7 mouse cellular contexts compared by ENCODE assay signal in the genomic region with DNA sequence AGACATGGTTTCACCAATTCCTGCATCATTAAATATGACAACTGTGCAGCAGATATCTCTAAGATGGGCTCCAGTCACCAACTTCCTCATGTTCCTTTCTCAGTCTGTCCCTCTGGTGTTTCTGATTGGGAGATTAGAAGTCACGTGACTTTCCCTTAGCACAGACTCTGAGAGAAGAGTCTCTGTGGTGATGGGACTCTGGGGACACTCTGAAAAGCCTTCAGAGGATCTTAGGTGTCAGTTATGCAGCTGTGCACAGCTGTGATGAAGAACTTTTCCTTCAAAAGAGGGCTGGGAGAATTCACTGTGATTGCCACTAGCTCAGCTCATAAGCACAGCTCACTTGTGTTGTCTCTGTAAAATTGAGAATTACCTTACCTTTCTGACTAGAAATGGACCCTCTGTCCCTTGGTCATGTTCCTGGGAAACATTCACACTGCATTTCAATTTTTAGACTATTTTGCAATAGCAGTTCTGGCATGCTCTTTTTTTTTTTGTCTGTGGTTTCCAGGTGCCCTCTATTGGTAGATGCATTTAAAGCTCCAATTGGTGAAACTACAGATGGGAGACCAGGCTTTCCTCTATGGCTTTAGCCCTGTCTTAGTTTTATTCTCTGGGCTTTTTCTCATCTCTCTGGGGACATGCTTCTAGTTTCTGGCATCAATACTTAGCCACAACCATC. TPM values are rescaled to one million over a fixed set of nuclear protein-coding genes. Genes with fewer than 3 reads are reported as not detected.
DNase-seq lines count a peak whose midpoint lies in the region; ATAC-seq and TF ChIP-seq lines count a peak whose summit lies in the region.

No protein-coding gene starts in this region.

- no peaks in the 10 kb centered on the region for H3K79me2 ChIP-seq in MEL (ENCODE audit: control insufficient read depth, insufficient read depth, low read length, poor library complexity)

- H3K36me3 ChIP-seq in kidney, embryonic 16.5 days (ENCODE audit: insufficient read depth, low read length) = no peaks in the 10 kb centered on the region
- H3K36me3 ChIP-seq in MEL (ENCODE audit: control insufficient read depth in 1 of 2, insufficient read depth in 2 of 2, low read length in 2 of 2) = peaks cover 0 to 3% of the 10 kb centered on the region in 2 experiments; a peak in 1 of 4 replicates

- no peak overlapping the region for H3K9ac ChIP-seq in kidney, embryonic 16.5 days (replicated peaks; ENCODE audit: low read length)
- no peak overlapping the region for H3K9ac ChIP-seq in MEL (ENCODE audit: control insufficient read depth, low read depth, low read length, poor library complexity, severe bottlenecking)

- H3K9me3 ChIP-seq in kidney, embryonic 16.5 days (ENCODE audit: low read length) = no peaks in the 10 kb centered on the region
- no peaks in the 10 kb centered on the region for H3K9me3 ChIP-seq in MEL (replicated peaks; ENCODE audit: insufficient read depth, low read length)

- TF ChIP-seq EP300 in MEL (IDR thresholded peaks at IDR 0.05; ENCODE audit: low read depth in 1 of 2, low read length in 2 of 2) = no peak

- no peak for ATAC-seq in kidney, embryonic 16.5 days (ENCODE audit: low FRiP score, low TSS enrichment)
- ATAC-seq in inflammation-experienced regulatory T-cells, adult 6 months = peak; percentile 41

- no peak for TF ChIP-seq POLR2A in MEL (IDR thresholded peaks at IDR 0.05; ENCODE audit: control insufficient read depth in 1 of 2, insufficient read depth in 1 of 2, low read depth in 1 of 2, low read length in 2 of 2, poor library complexity in 1 of 2)

- H3K4me2 ChIP-seq in kidney, embryonic 16.5 days (replicated peaks; ENCODE audit: low read depth, low read length) = no peak overlapping the region

- no peaks in the 10 kb centered on the region for H3K4me1 ChIP-seq in kidney, embryonic 16.5 days (ENCODE audit: insufficient read depth, low read length)
- no peaks in the 10 kb centered on the region for H3K4me1 ChIP-seq in MEL (ENCODE audit: control insufficient read depth in 1 of 2, insufficient read depth in 2 of 2, low read length in 2 of 2)

- peak; percentile 87 for TF ChIP-seq RAD21 in MEL (IDR thresholded peaks at IDR 0.05; ENCODE audit: low read depth, low read length)

- no peak overlapping the region for H3K27ac ChIP-seq in kidney, embryonic 16.5 days (ENCODE audit: low read length)
- no peak overlapping the region for H3K27ac ChIP-seq in MEL (ENCODE audit: control insufficient read depth, low read depth, low read length)

- TF ChIP-seq CTCF in MEL (IDR thresholded peaks at IDR 0.05 in 2 of 3, conservative IDR thresholded peaks at IDR 0.05 in 1 of 3; ENCODE audit: control insufficient read depth in 1 of 3, insufficient read depth in 1 of 3, low read depth in 2 of 3, low read length in 3 of 3, poor library complexity in 1 of 3, severe bottlenecking in 1 of 3) = peak; percentile 9 to 76 (median 50); a peak in 4 of 6 replicates

- 58% methylated on average over 1 of the region's 1 CpGs for WGBS in kidney, embryonic 16.5 days

- peak; percentile 47 for DNase-seq in kidney, postnatal 10 days
- DNase-seq in CD4-positive helper T cell, adult 2 months (ENCODE audit: low read depth, low spot score) = peak; percentile 24
- DNase-seq in MEL (ENCODE audit: low read depth, low spot score) = peak; percentile 79
- no peak for DNase-seq in urinary bladder, postnatal 4 days (ENCODE audit: low spot score in 2 of 2)
- DNase-seq in neural tube, embryonic 10.5 days (ENCODE audit: extremely low spot score, low spot score) = no peak

- H3K27me3 ChIP-seq in kidney, embryonic 16.5 days (ENCODE audit: insufficient read depth, low read length) = no peaks in the 10 kb centered on the region
- H3K27me3 ChIP-seq in MEL (ENCODE audit: control insufficient read depth in 1 of 2, insufficient read depth in 2 of 2, low read length in 2 of 2) = no peaks in the 10 kb centered on the region

- H3K4me3 ChIP-seq in kidney, embryonic 16.5 days (ENCODE audit: low read length) = no peak overlapping the region
- H3K4me3 ChIP-seq in MEL (ENCODE audit: control insufficient read depth in 1 of 2, insufficient read depth in 1 of 2, low read depth in 2 of 2, low read length in 2 of 2) = no peak overlapping the region

TF ChIP-seq in MEL, 35 proteins besides CTCF, POLR2A, EP300 and RAD21:
- TF ChIP-seq ZC3H11A (IDR thresholded peaks at IDR 0.05; ENCODE audit: low read depth, low read length) (peak; percentile 82), SMC3 (IDR thresholded peaks at IDR 0.05; ENCODE audit: low read depth, low read length) (peak; percentile 79), MAX (IDR thresholded peaks at IDR 0.05; ENCODE audit: low read length) (peak; percentile 32; the same call in 1 of the 2 replicates), MXI1 (IDR thresholded peaks at IDR 0.05; ENCODE audit: low read depth, low read length) (no peak), KAT2A (conservative IDR thresholded peaks at IDR 0.05; ENCODE audit: low read depth, low read length) (no peak), ETS1 (IDR thresholded peaks at IDR 0.05; ENCODE audit: low read depth, low read length) (no peak), MAZ (IDR thresholded peaks at IDR 0.05; ENCODE audit: low read depth, low read length) (no peak), GATA1 (IDR thresholded peaks at IDR 0.05; ENCODE audit: low read depth, low read length) (peak; percentile 17; the same call in 1 of the 2 replicates), POLR2AphosphoS2 (IDR thresholded peaks at IDR 0.05; ENCODE audit: low read length) (no peak), UBTF (IDR thresholded peaks at IDR 0.05; ENCODE audit: borderline replicate concordance, insufficient read depth, low read depth, low read length) (no peak), JUND (IDR thresholded peaks at IDR 0.05; ENCODE audit: low read depth, low read length) (no peak), HCFC1 (IDR thresholded peaks at IDR 0.05; ENCODE audit: low read depth, low read length) (no peak), MYB (IDR thresholded peaks at IDR 0.05; ENCODE audit: low read depth, low read length) (no peak), USF1 (IDR thresholded peaks at IDR 0.05; ENCODE audit: low read depth, low read length) (peak; percentile 91), TCF12 (IDR thresholded peaks at IDR 0.05; ENCODE audit: low read depth, low read length) (no peak), CHD2 (IDR thresholded peaks at IDR 0.05; ENCODE audit: low read length) (no peak), TAL1 (IDR thresholded peaks at IDR 0.05; ENCODE audit: low read length) (no peak), MAFK (IDR thresholded peaks at IDR 0.05; ENCODE audit: borderline replicate concordance, low read depth, low read length) (no peak), ZMIZ1 (IDR thresholded peaks at IDR 0.05; ENCODE audit: low read depth, low read length) (no peak), CHD1 (IDR thresholded peaks at IDR 0.05; ENCODE audit: low read depth, low read length) (no peak), ELF1 (IDR thresholded peaks at IDR 0.05; ENCODE audit: low read depth, low read length) (peak; percentile 32; the same call in 1 of the 2 replicates), MYC (IDR thresholded peaks at IDR 0.05; ENCODE audit: low read depth, low read length) (no peak), E2F4 (IDR thresholded peaks at IDR 0.05; ENCODE audit: borderline replicate concordance, low read depth, low read length) (no peak), ZNF384 (IDR thresholded peaks at IDR 0.05; ENCODE audit: low read depth, low read length) (0 out of 2 replicates have a peak, but pooled peaks have one; percentile 50), TBP (IDR thresholded peaks at IDR 0.05; ENCODE audit: low read depth, low read length) (no peak), RCOR1 (IDR thresholded peaks at IDR 0.05; ENCODE audit: low read depth, low read length) (no peak), USF2 (IDR thresholded peaks at IDR 0.05; ENCODE audit: borderline replicate concordance in 1 of 2, insufficient read depth in 1 of 2, low read depth in 1 of 2, low read length in 2 of 2) (peak; percentile 38 to 58; a peak in 3 of 4 replicates), NRF1 (IDR thresholded peaks at IDR 0.05; ENCODE audit: insufficient read depth, low read depth, low read length, poor library complexity, severe bottlenecking) (no peak), BHLHE40 (IDR thresholded peaks at IDR 0.05; ENCODE audit: borderline replicate concordance, low read depth, low read length) (no peak), GABPA (IDR thresholded peaks at IDR 0.05; ENCODE audit: low read depth, low read length) (no peak), POLR2AphosphoS5 (IDR thresholded peaks at IDR 0.05; ENCODE audit: borderline replicate concordance, low read depth, low read length) (no peak), MEF2A (IDR thresholded peaks at IDR 0.05; ENCODE audit: extremely low read depth, insufficient replicate concordance, low read depth, low read length, poor library complexity, severe bottlenecking) (no peak), NELFE (IDR thresholded peaks at IDR 0.05; ENCODE audit: low read depth, low read length) (no peak), SIN3A (IDR thresholded peaks at IDR 0.05; ENCODE audit: low read length) (no peak), ZKSCAN1 (IDR thresholded peaks at IDR 0.05; ENCODE audit: low read depth, low read length) (no peak)

RNA-seq across cellular contexts. Expression of a gene that starts 56.4 kb away (rescaled TPM):
- 63.9 and 67.4 TPM in 2 replicates for polyA plus RNA-seq in kidney, embryonic 16.5 days (2015; fragmentation: Nextera tagmentation; extraction: Ambion mirVana)
- total RNA-seq in MEL (2012; rRNA removed) = 1.0 and 4.6 TPM in 2 replicates
- polyA plus RNA-seq in MEL (2012; ENCODE audit: insufficient read depth in 1 of 2, insufficient read length in 2 of 2, low read depth in 1 of 2, low replicate concordance in 2 of 2, missing spikeins in 1 of 2) = 1 to 10 TPM in 1 of 2 experiments, not detected in 1; 3.7 TPM
- polyA plus RNA-seq in inflammation-experienced regulatory T-cells, adult 6 months (2017; shearing (Covaris generic)) = 10 to 100 TPM; 18.7 to 44.9 (median 25.2) TPM

Comparison
In these comparisons a context has a peak if more than half of its experiments do, and no peak if none do; other contexts are left out.
1. DNase-seq: peak in kidney, postnatal 10 days (single experiment), CD4-positive helper T cell, adult 2 months (single experiment) and MEL (single experiment); none in urinary bladder, postnatal 4 days (0 of 2) and neural tube, embryonic 10.5 days (single experiment).
2. RNA of a gene that starts 56.4 kb away (polyA plus RNA-seq): 63.9 to 67.4 TPM in kidney, embryonic 16.5 days and 18.7 to 44.9 TPM in inflammation-experienced regulatory T-cells, adult 6 months; 3.7 TPM in MEL; every median in the first group is over 4 times any median in the second.